Mouse (Mus musculus): ENCODE results near the gene Aqp6. TPM values are rescaled to one million over a fixed set of nuclear protein-coding genes. Genes with fewer than 3 reads are reported as not detected.
A peak's percentile ranks its signal among the peaks of the same experiment; 100 is the strongest.

Aqp6 gene
- not detected in 2 replicates for polyA plus RNA-seq (2015; fragmentation: Nextera tagmentation; extraction: Ambion mirVana)

DNA sequence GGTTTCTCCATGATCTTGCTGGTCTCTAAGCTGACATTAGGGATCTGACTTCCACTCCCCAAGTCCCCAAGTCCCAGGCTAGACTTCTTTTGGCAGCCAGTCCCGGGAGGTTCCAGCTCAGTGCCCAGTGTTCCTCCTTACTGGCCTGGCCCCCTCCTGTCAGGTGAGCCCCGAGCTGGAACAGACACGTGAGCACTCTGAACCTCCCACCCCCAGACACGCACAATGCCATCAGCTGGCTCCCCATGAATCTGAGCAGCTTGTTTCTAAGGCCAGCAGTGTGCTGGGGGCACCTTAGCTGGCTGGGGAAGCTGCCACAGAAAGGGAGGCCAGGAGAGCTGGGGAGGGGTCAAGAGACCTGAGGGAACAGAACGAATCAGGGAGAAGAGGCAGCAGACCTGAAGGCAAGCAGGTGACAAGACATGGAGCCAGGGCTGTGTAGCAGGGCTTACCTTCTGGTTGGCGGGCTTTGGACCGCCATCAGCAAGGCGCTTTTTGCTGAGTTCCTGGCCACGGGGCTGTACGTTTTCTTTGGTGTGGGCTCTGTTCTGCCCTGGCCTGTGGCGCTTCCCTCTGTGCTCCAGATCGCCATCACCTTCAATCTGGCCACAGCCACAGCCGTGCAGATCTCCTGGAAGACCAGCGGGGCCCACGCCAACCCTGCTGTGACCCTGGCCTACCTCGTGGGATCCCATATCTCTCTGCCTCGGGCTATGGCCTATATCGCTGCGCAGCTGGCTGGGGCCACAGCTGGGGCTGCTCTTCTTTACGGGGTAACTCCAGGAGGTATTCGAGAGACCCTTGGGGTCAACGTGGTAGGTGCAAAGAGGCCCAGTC lies at the start of gene Aqp6:
Gene Aqp6 (plus strand): TSS at position 415 of the 837 bp plus-strand sequence.
- no peak for ATAC-seq (ENCODE audit: low read depth)
- peaks cover 3% of the 10 kb centered on the region for H3K4me1 ChIP-seq (replicated peaks; ENCODE audit: control insufficient read depth, insufficient read depth, low read length)
- WGBS: 61% methylated on average over 22 of the region's 22 CpGs
- no peak within 1 kb of the TSS for H3K27ac ChIP-seq (ENCODE audit: low read length)
- no peak within 1 kb of the TSS for H3K4me3 ChIP-seq (ENCODE audit: low read length)
- no peaks in the 10 kb centered on the region for H3K36me3 ChIP-seq (ENCODE audit: control insufficient read depth, insufficient read depth, low read length)
- no peaks in the 10 kb centered on the region for H3K9me3 ChIP-seq (ENCODE audit: control insufficient read depth, low read length)
- H3K4me2 ChIP-seq (ENCODE audit: low read depth, low read length): no peak within 1 kb of the TSS
- peaks cover 17% of the 10 kb centered on the region; the same call in 1 of the 2 replicates for H3K27me3 ChIP-seq (ENCODE audit: control insufficient read depth, insufficient read depth, low read depth, low read length)
- H3K9ac ChIP-seq (ENCODE audit: low read length): no peak within 1 kb of the TSS

DNA sequence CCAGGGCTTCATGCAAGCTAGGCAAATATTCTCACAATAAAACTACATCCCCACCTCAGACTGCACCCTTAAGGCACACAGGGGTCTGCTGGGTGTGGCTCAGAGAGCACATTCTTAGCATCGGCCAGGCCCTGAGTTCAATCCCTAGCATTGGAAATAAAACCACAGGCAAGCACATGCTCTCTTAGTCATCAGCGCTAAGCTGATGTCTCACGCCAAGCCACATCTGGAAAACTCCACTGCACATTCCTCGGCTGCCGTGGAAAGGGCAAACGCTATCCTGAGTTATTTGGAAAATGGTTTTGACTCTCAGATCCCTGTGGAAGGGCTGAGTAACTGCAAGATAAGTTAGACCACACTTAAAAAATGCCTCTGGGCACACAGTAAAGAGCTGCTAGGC lies 47.4 kb upstream of the Aqp6 start:
- Histone ChIP-seq H3K27ac (ENCODE audit: low read length) (no peak overlapping the region), H3K4me2 (ENCODE audit: low read depth, low read length) (no peak overlapping the region), H3K27me3 (ENCODE audit: control insufficient read depth, insufficient read depth, low read depth, low read length) (no peaks in the 10 kb centered on the region), H3K4me1 (replicated peaks; ENCODE audit: control insufficient read depth, insufficient read depth, low read length) (no peaks in the 10 kb centered on the region), H3K9ac (ENCODE audit: low read length) (no peak overlapping the region), H3K36me3 (ENCODE audit: control insufficient read depth, insufficient read depth, low read length) (no peaks in the 10 kb centered on the region), H3K9me3 (ENCODE audit: control insufficient read depth, low read length) (no peaks in the 10 kb centered on the region), H3K4me3 (ENCODE audit: low read length) (no peak overlapping the region)
- 29% methylated on average over 6 of the region's 6 CpGs for WGBS
- ATAC-seq (ENCODE audit: low read depth): no peak

DNA sequence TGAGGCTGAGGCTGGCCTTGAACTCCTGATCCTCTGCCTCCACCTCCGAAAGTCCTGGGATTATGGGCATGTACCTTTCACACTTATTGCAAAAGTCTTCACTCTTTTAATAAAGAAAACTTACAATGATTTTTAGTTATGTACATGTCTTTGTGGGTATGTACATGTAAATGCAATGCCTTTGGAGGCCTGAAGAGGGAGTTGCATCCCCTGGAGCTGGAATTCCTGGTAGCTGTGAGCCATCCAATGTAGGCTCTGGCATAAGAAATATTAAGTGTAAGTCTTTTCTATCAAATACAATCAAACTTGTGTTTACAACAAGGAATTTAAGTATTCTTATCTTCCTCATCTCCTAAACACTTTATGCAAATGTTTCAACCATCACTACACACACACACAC lies 42.3 kb upstream of the Aqp6 start:
- Histone ChIP-seq H3K36me3 (ENCODE audit: control insufficient read depth, insufficient read depth, low read length) (no peaks in the 10 kb centered on the region), H3K27me3 (ENCODE audit: control insufficient read depth, insufficient read depth, low read depth, low read length) (no peaks in the 10 kb centered on the region), H3K9me3 (ENCODE audit: control insufficient read depth, low read length) (no peaks in the 10 kb centered on the region), H3K9ac (ENCODE audit: low read length) (no peak overlapping the region), H3K4me2 (ENCODE audit: low read depth, low read length) (no peak overlapping the region), H3K27ac (ENCODE audit: low read length) (no peak overlapping the region), H3K4me1 (replicated peaks; ENCODE audit: control insufficient read depth, insufficient read depth, low read length) (no peaks in the 10 kb centered on the region), H3K4me3 (ENCODE audit: low read length) (no peak overlapping the region)
- WGBS: 85% methylated on average over 1 of the region's 1 CpGs
- ATAC-seq (ENCODE audit: low read depth): no peak

DNA sequence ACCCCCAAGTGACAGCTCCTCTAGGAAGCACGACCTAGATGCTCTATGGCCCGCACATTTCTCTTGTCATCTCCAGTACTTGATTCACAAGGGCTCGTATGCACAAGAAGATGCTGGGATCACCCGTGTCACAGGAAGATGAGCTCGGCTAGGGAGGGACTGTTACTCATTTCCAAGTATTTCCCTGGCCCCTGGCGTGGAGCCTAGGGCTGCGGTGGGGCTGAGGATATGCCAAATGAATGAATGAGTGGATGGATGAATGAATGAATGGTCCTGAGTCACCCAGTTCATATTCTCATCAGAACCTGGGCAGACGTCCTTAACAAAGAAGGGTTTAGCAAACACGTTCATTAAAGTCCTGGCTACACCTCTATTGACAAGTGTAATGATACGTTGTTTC lies 41.0 kb upstream of the Aqp6 start:
- Histone ChIP-seq H3K9me3 (ENCODE audit: control insufficient read depth, low read length) (no peaks in the 10 kb centered on the region), H3K27ac (ENCODE audit: low read length) (no peak overlapping the region), H3K27me3 (ENCODE audit: control insufficient read depth, insufficient read depth, low read depth, low read length) (no peaks in the 10 kb centered on the region), H3K4me2 (ENCODE audit: low read depth, low read length) (no peak overlapping the region), H3K9ac (ENCODE audit: low read length) (no peak overlapping the region), H3K4me1 (replicated peaks; ENCODE audit: control insufficient read depth, insufficient read depth, low read length) (no peaks in the 10 kb centered on the region), H3K4me3 (ENCODE audit: low read length) (no peak overlapping the region), H3K36me3 (ENCODE audit: control insufficient read depth, insufficient read depth, low read length) (no peaks in the 10 kb centered on the region)
- WGBS: 64% methylated on average over 10 of the region's 10 CpGs
- ATAC-seq (ENCODE audit: low read depth): no peak

DNA sequence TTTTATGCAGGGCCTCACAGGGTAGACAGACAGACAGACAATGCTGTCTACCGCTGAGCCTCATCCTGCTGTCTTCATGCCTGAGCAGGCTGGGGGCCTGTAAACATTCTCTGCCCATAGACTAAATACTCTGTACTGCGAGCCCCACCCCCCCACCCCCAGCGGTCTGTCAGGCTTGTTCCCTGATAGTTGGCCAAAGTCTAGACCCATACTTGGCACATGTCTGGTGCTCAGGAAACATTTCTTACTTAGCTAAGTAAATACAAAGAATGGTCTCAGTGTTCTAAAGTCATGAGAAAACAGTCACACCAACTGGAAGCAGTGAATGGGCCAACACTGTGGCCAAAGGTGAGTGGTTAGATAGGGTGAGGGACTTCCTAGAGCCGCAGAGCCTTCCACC lies 33.8 kb upstream of the Aqp6 start:
- WGBS: 53% methylated on average over 4 of the region's 4 CpGs
- Histone ChIP-seq H3K27me3 (ENCODE audit: control insufficient read depth, insufficient read depth, low read depth, low read length) (no peaks in the 10 kb centered on the region), H3K4me2 (ENCODE audit: low read depth, low read length) (no peak overlapping the region), H3K4me3 (ENCODE audit: low read length) (no peak overlapping the region), H3K9ac (ENCODE audit: low read length) (no peak overlapping the region), H3K36me3 (ENCODE audit: control insufficient read depth, insufficient read depth, low read length) (no peaks in the 10 kb centered on the region), H3K27ac (ENCODE audit: low read length) (no peak overlapping the region; the same call in 1 of the 2 replicates), H3K4me1 (replicated peaks; ENCODE audit: control insufficient read depth, insufficient read depth, low read length) (peaks cover 4% of the 10 kb centered on the region), H3K9me3 (ENCODE audit: control insufficient read depth, low read length) (no peaks in the 10 kb centered on the region)
- ATAC-seq (ENCODE audit: low read depth): 0 out of 2 replicates have a peak, but pooled peaks have one; percentile 32

DNA sequence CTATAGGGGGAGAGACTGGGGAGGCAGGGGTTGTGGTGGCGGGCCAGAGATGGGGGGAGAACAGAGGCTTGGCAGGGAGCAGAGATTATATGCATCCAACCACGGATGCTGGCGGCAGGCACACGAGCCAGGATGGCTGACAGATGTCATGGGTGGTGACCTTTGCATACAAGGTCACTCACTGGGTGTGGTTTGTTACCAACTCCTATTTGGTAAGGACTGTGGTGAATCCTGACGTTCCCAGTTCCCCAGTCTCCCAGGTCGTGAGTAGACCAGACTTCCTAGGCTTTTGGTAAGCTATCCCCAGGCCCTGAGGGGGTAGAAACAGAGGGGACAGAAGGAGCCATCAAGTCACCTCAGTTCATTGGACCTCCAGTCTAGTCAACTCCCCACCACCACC lies 32.5 kb upstream of the Aqp6 start:
- no peaks in the 10 kb centered on the region for H3K27me3 ChIP-seq (ENCODE audit: control insufficient read depth, insufficient read depth, low read depth, low read length)
- H3K4me3 ChIP-seq (ENCODE audit: low read length): no peak overlapping the region
- 54% methylated on average over 6 of the region's 6 CpGs for WGBS
- no peaks in the 10 kb centered on the region for H3K36me3 ChIP-seq (ENCODE audit: control insufficient read depth, insufficient read depth, low read length)
- no peaks in the 10 kb centered on the region for H3K9me3 ChIP-seq (ENCODE audit: control insufficient read depth, low read length)
- no peak for ATAC-seq (ENCODE audit: low read depth)
- H3K4me2 ChIP-seq (ENCODE audit: low read depth, low read length): no peak overlapping the region
- no peak overlapping the region for H3K9ac ChIP-seq (ENCODE audit: low read length)
- H3K27ac ChIP-seq (ENCODE audit: low read length): no peak overlapping the region
- peaks cover 4% of the 10 kb centered on the region for H3K4me1 ChIP-seq (replicated peaks; ENCODE audit: control insufficient read depth, insufficient read depth, low read length)

DNA sequence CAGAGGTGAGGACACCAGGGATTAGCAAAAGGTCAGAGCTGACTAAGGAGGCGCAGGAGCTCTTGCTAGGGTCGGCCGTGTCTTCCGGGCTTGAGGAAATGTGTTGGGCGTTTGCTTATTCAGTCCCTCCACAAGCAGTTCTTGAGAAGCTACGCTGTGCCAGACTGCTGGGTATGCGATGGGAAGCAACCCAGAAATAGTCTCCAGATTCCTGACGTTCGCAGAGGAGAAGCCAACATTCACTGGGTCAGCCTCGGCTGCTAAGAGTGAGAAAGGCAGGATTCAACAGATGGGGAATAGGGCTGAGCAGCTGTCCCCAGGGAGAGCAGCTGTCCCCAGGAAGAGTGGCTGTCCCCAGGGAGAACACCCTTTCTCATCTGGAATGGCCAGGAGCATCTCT lies 32.1 kb upstream of the Aqp6 start:
- no peak for ATAC-seq (ENCODE audit: low read depth)
- H3K4me2 ChIP-seq (ENCODE audit: low read depth, low read length): no peak overlapping the region
- WGBS: 53% methylated on average over 10 of the region's 10 CpGs
- peaks cover 4% of the 10 kb centered on the region for H3K4me1 ChIP-seq (replicated peaks; ENCODE audit: control insufficient read depth, insufficient read depth, low read length)
- H3K36me3 ChIP-seq (ENCODE audit: control insufficient read depth, insufficient read depth, low read length): no peaks in the 10 kb centered on the region
- H3K27ac ChIP-seq (ENCODE audit: low read length): no peak overlapping the region
- no peak overlapping the region for H3K4me3 ChIP-seq (ENCODE audit: low read length)
- H3K27me3 ChIP-seq (ENCODE audit: control insufficient read depth, insufficient read depth, low read depth, low read length): no peaks in the 10 kb centered on the region
- H3K9me3 ChIP-seq (ENCODE audit: control insufficient read depth, low read length): no peaks in the 10 kb centered on the region
- H3K9ac ChIP-seq (ENCODE audit: low read length): no peak overlapping the region

DNA sequence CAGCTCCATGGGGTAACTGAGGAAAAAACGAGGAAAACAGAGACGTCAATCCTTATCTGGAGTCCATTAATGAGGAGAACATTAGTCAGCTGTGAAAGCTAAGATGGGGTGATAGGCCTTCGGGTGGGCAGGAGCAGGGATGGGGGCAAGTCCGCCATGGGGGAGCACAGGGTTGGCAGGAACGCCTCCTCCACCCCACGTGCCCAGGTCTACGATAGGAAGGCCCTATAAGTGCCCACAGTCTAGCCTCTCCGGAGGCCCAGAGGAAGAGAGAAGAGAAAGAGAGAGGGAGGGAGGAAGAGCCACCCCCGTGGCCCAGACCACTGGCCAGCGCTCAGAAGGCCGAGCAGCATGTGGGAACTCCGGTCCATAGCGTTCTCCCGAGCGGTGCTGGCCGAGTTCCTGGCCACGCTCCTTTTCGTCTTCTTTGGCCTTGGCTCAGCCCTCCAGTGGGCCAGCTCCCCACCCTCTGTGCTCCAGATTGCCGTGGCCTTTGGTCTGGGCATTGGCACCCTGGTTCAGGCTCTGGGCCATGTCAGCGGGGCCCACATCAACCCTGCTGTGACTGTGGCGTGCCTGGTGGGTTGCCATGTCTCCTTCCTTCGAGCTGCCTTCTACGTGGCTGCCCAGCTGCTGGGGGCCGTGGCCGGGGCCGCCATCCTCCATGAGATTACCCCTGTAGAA lies 22.3 kb upstream of the Aqp6 start, which contains the start of gene Aqp2:
Gene Aqp2 (plus strand): TSS at position 254 of the 684 bp plus-strand sequence.
- Histone ChIP-seq H3K4me1 (replicated peaks; ENCODE audit: control insufficient read depth, insufficient read depth, low read length) (peaks cover 2% of the 10 kb centered on the region), H3K9ac (ENCODE audit: low read length) (no peak within 1 kb of the TSS), H3K36me3 (ENCODE audit: control insufficient read depth, insufficient read depth, low read length) (no peaks in the 10 kb centered on the region), H3K9me3 (ENCODE audit: control insufficient read depth, low read length) (no peaks in the 10 kb centered on the region), H3K27ac (ENCODE audit: low read length) (no peak within 1 kb of the TSS), H3K27me3 (ENCODE audit: control insufficient read depth, insufficient read depth, low read depth, low read length) (peaks cover 42% of the 10 kb centered on the region), H3K4me2 (ENCODE audit: low read depth, low read length) (no peak within 1 kb of the TSS), H3K4me3 (ENCODE audit: low read length) (no peak within 1 kb of the TSS)
- no peak for ATAC-seq (ENCODE audit: low read depth)
- WGBS: 76% methylated on average over 26 of the region's 26 CpGs
